Mouse (Mus musculus): Measurements from ENCODE around the gene Ogg1. TPM values are rescaled to one million over a fixed set of nuclear protein-coding genes. Genes with fewer than 3 reads are reported as not detected.

Ogg1 gene
- polyA plus RNA-seq, 1 experiment from 2014 or later: 13.8 TPM

DNA sequence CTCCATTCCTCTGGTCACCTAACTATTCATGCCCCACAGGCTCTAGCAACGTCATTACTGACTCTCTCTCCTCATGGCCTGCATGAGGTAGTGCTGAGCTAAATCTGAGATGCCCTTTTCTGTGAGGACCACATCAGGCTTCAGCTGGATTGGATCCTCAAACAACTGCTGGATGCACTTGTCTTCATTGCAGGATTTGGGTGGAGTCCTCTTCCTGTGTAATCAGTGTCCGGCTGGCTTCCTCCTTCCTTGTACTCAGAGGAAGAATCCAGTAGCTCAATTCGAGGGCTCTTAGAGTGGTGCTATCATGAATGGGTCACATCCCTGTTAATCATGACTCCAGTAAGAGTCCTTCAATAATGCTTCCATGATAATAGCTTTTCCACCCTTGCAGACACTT, 26.9 kb downstream of the Ogg1 start:
- no peaks in the 10 kb centered on the region for H3K27me3 ChIP-seq (ENCODE audit: control insufficient read depth, insufficient read depth, low read length)
- no peak overlapping the region for H3K4me3 ChIP-seq (ENCODE audit: low read depth, low read length)
- H3K36me3 ChIP-seq (ENCODE audit: control insufficient read depth, insufficient read depth, low read length): no peaks in the 10 kb centered on the region
- H3K9me3 ChIP-seq (ENCODE audit: control insufficient read depth, low read length): no peaks in the 10 kb centered on the region
- DNase-seq (ENCODE audit: low spot score, missing footprints) (no peak), ATAC-seq (ENCODE audit: low FRiP score) (no peak)
- H3K27ac ChIP-seq (ENCODE audit: low read depth, low read length): no peak overlapping the region
- H3K4me1 ChIP-seq (ENCODE audit: control insufficient read depth, insufficient read depth, low read length): no peaks in the 10 kb centered on the region
- no peak overlapping the region for H3K9ac ChIP-seq (ENCODE audit: low read length)
- 77% methylated on average over 3 of the region's 3 CpGs for WGBS
- H3K4me2 ChIP-seq: no peak overlapping the region

DNA sequence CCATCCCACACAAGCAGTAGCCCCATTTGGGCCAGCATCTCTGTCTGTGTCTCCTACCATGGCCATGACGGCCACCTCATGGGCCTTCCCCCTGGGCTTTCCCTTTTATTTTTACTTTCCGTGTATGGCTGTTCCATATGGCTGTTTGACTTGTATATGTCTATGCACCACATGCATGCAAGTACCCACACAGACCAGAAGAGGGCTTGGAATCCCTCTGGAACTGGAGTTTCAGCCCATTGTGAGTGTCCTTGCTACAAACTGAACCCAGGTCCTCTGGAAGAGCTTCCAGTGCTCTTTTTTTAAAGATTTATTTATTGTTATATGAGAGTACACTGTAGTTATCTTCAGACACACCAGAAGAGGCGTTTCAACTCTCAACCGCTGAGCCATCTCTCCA, 34.7 kb downstream of the Ogg1 start:
- DNase-seq (ENCODE audit: low spot score, missing footprints) (no peak), ATAC-seq (ENCODE audit: low FRiP score) (no peak)
- no peak overlapping the region for H3K4me3 ChIP-seq (ENCODE audit: low read depth, low read length)
- H3K9me3 ChIP-seq (ENCODE audit: control insufficient read depth, low read length): no peaks in the 10 kb centered on the region
- no peak overlapping the region for H3K9ac ChIP-seq (ENCODE audit: low read length)
- no peaks in the 10 kb centered on the region for H3K27me3 ChIP-seq (ENCODE audit: control insufficient read depth, insufficient read depth, low read length)
- whole genome bisulfite sequencing: 75% methylated on average over 4 of the region's 4 CpGs
- H3K27ac ChIP-seq (ENCODE audit: low read depth, low read length): no peak overlapping the region
- H3K4me1 ChIP-seq (ENCODE audit: control insufficient read depth, insufficient read depth, low read length): no peaks in the 10 kb centered on the region
- H3K36me3 ChIP-seq (ENCODE audit: control insufficient read depth, insufficient read depth, low read length): no peaks in the 10 kb centered on the region
- no peak overlapping the region for H3K4me2 ChIP-seq

DNA sequence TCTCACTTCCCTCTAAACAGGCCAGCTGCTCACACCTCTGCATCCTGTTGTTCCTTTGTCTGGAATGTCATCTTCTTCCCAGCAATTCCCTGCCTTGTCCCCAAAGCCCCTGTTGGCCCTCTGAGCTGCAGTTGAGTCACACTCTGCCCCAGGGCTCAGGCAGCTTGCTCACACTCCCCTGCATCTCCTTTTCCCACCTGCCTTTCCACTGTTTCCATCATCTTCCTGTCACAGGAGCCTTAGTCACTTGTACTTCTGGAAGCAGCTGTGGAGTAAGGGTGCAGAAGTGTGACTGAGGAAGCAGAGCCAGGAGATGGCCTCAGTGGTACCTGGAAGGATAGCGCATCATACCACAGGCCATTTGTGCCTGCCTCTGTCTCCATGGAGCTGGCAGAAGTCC, 35.5 kb downstream of the Ogg1 start:
- WGBS: 93% methylated on average over 1 of the region's 1 CpGs
- no peaks in the 10 kb centered on the region for H3K9me3 ChIP-seq (ENCODE audit: control insufficient read depth, low read length)
- H3K4me1 ChIP-seq (ENCODE audit: control insufficient read depth, insufficient read depth, low read length): no peaks in the 10 kb centered on the region
- no peak overlapping the region for H3K27ac ChIP-seq (ENCODE audit: low read depth, low read length)
- no peak overlapping the region for H3K4me2 ChIP-seq
- no peak for ATAC-seq (ENCODE audit: low FRiP score)
- no peaks in the 10 kb centered on the region for H3K36me3 ChIP-seq (ENCODE audit: control insufficient read depth, insufficient read depth, low read length)
- H3K9ac ChIP-seq (ENCODE audit: low read length): no peak overlapping the region; the same call in 1 of the 2 replicates
- no peaks in the 10 kb centered on the region for H3K27me3 ChIP-seq (ENCODE audit: control insufficient read depth, insufficient read depth, low read length)
- no peak for DNase-seq (ENCODE audit: low spot score, missing footprints)
- H3K4me3 ChIP-seq (ENCODE audit: low read depth, low read length): no peak overlapping the region

DNA sequence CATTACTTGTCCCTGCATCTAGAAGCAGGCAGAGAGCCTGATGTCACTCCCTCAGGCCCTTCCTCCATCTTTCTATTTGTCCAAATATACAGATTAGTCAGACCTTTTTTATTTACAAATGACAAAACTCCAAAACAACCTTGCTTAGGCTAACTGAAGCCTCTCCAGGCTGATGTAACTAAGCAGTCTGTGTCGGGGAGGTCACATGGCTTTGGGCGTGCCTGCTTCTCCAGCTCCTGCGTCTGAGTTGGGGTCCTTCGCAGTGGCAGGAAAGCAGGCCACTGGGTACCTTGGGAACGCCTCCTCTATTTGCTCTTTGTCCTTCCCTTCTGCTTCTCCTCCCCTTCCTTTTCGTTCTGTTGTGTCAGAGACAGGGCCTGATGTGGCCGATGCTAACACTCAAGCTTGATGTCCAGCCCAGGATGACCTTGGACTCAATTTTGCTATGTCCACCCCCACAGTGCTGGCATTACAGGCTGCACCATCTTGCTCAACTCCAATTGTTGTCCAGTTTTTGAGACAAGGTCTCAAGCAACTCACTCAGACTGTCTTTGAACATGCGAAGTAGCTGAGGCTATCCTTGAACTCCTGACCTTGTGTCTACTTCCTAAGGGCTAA, 37.9 kb downstream of the Ogg1 start:
- no peak overlapping the region for H3K4me2 ChIP-seq
- no peaks in the 10 kb centered on the region for H3K27me3 ChIP-seq (ENCODE audit: control insufficient read depth, insufficient read depth, low read length)
- no peak overlapping the region for H3K27ac ChIP-seq (ENCODE audit: low read depth, low read length)
- no peak overlapping the region for H3K4me3 ChIP-seq (ENCODE audit: low read depth, low read length)
- ATAC-seq (ENCODE audit: low FRiP score) (no peak), DNase-seq (ENCODE audit: low spot score, missing footprints) (no peak)
- 77% methylated on average over 8 of the region's 8 CpGs for WGBS
- no peak overlapping the region for H3K9ac ChIP-seq (ENCODE audit: low read length)
- H3K36me3 ChIP-seq (ENCODE audit: control insufficient read depth, insufficient read depth, low read length): peaks cover 4% of the 10 kb centered on the region
- H3K4me1 ChIP-seq (ENCODE audit: control insufficient read depth, insufficient read depth, low read length): no peaks in the 10 kb centered on the region
- no peaks in the 10 kb centered on the region for H3K9me3 ChIP-seq (ENCODE audit: control insufficient read depth, low read length)

DNA sequence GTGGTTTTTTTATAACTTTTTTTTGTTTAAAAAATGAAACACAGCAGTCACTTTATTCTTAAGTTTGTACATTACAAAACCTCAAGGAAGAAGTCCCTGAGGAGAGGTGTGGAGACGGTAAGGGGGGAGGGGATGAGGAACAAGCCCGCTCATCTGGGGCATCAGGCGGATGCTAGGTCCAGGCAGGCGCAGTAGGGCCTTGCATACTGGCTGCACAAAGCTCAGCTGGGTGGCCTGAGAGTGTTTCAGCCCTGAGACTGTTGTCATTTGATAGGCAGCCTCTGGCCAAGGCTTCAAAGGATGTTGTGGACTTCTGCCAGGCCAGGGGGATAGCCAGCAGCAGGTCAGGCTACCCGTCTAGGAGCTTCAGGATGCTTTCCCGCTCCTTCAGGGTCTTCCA, 39.9 kb downstream of the Ogg1 start:
- peaks cover 11% of the 10 kb centered on the region for H3K36me3 ChIP-seq (ENCODE audit: control insufficient read depth, insufficient read depth, low read length)
- no peaks in the 10 kb centered on the region for H3K27me3 ChIP-seq (ENCODE audit: control insufficient read depth, insufficient read depth, low read length)
- ATAC-seq (ENCODE audit: low FRiP score): no peak
- no peak overlapping the region for H3K27ac ChIP-seq (ENCODE audit: low read depth, low read length)
- H3K4me1 ChIP-seq (ENCODE audit: control insufficient read depth, insufficient read depth, low read length): no peaks in the 10 kb centered on the region
- no peak for DNase-seq (ENCODE audit: low spot score, missing footprints)
- no peak overlapping the region for H3K4me2 ChIP-seq
- H3K4me3 ChIP-seq (ENCODE audit: low read depth, low read length): no peak overlapping the region
- H3K9ac ChIP-seq (ENCODE audit: low read length): no peak overlapping the region
- 86% methylated on average over 6 of the region's 6 CpGs for WGBS
- H3K9me3 ChIP-seq (ENCODE audit: control insufficient read depth, low read length): no peaks in the 10 kb centered on the region

DNA sequence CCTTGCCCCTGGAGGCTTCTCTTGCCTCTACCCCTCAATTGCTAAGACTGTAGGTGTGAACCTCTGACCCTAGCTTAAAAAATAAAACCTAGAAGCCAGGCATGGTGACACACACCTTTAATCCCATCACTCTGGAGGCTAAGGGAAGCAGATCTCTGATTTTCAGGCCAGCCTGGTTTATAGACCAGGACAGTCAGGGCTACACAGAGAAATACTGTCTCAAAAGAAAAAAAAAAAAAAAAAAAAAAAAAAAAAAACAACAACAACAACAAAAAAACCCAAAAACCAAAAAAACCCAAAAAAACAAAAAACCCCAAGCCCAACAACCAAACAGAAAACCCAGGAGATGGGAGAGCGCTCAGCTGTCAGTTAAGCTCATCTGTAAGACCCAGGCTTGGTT, 40.8 kb downstream of the Ogg1 start:
- Histone ChIP-seq H3K27ac (ENCODE audit: low read depth, low read length) (no peak overlapping the region), H3K4me3 (ENCODE audit: low read depth, low read length) (no peak overlapping the region), H3K36me3 (ENCODE audit: control insufficient read depth, insufficient read depth, low read length) (peaks cover 13% of the 10 kb centered on the region), H3K9me3 (ENCODE audit: control insufficient read depth, low read length) (no peaks in the 10 kb centered on the region), H3K9ac (ENCODE audit: low read length) (no peak overlapping the region), H3K4me2 (no peak overlapping the region), H3K4me1 (ENCODE audit: control insufficient read depth, insufficient read depth, low read length) (no peaks in the 10 kb centered on the region), H3K27me3 (ENCODE audit: control insufficient read depth, insufficient read depth, low read length) (no peaks in the 10 kb centered on the region)
- ATAC-seq (ENCODE audit: low FRiP score) (no peak), DNase-seq (ENCODE audit: low spot score, missing footprints) (no peak)
- WGBS: 100% methylated on average over 1 of the region's 1 CpGs

DNA sequence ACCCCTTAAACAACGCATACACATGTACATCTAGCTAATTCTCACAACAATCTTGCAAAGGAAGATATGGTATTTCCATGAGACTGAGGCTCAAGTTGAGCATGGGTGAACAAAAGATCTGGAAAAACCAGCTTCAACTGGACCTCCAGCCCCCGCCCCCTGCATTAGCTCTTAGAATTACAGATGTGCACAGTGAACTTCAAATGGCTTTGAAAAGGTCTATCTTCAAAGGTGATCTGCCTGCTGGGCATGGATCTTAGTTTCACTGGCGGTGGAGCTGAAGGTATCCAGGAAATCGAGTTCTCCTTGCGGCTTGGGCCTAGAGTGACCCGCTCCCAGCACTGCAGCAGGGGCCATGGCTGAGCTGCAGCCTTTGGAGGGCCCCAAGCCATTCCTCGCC, 41.4 kb downstream of the Ogg1 start:
- peaks cover 13% of the 10 kb centered on the region for H3K36me3 ChIP-seq (ENCODE audit: control insufficient read depth, insufficient read depth, low read length)

DNA sequence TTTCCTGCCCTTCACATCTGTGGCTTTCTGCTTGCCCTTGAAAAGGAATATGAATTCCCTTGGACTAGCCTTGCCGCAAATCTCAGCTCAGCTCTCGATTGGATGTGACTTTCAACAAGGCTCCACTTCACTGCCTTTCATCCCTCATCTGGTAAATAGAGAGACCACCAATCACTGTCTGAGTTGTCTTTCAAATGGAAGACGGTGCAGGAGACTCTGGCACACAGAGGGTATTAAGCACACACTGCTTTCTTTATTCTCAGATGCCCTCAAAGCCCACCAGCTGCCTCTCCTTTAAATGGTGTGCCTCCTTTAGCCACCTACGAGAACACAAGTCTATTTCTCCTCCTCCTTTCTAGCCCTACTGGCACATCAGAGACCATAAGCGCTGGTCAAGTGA, 41.8 kb downstream of the Ogg1 start:
- peaks cover 16% of the 10 kb centered on the region for H3K36me3 ChIP-seq (ENCODE audit: control insufficient read depth, insufficient read depth, low read length)
- WGBS: 86% methylated on average over 5 of the region's 5 CpGs
- no peak for ATAC-seq (ENCODE audit: low FRiP score)
- H3K4me2 ChIP-seq: no peak overlapping the region
- no peak overlapping the region for H3K4me3 ChIP-seq (ENCODE audit: low read depth, low read length)
- H3K27ac ChIP-seq (ENCODE audit: low read depth, low read length): no peak overlapping the region
- DNase-seq (ENCODE audit: low spot score, missing footprints): no peak
- H3K27me3 ChIP-seq (ENCODE audit: control insufficient read depth, insufficient read depth, low read length): no peaks in the 10 kb centered on the region
- no peaks in the 10 kb centered on the region for H3K4me1 ChIP-seq (ENCODE audit: control insufficient read depth, insufficient read depth, low read length)
- no peak overlapping the region for H3K9ac ChIP-seq (ENCODE audit: low read length)
- no peaks in the 10 kb centered on the region for H3K9me3 ChIP-seq (ENCODE audit: control insufficient read depth, low read length)

More for the DNA sequence above, 41.4 kb downstream of the Ogg1 start:
- H3K9ac ChIP-seq (ENCODE audit: low read length): no peak overlapping the region
- no peaks in the 10 kb centered on the region for H3K27me3 ChIP-seq (ENCODE audit: control insufficient read depth, insufficient read depth, low read length)
- no peaks in the 10 kb centered on the region for H3K9me3 ChIP-seq (ENCODE audit: control insufficient read depth, low read length)
- no peak overlapping the region for H3K27ac ChIP-seq (ENCODE audit: low read depth, low read length)
- H3K4me3 ChIP-seq (ENCODE audit: low read depth, low read length): no peak overlapping the region
- no peak for DNase-seq (ENCODE audit: low spot score, missing footprints)
- 87% methylated on average over 7 of the region's 7 CpGs for WGBS
- no peaks in the 10 kb centered on the region for H3K4me1 ChIP-seq (ENCODE audit: control insufficient read depth, insufficient read depth, low read length)
- no peak for ATAC-seq (ENCODE audit: low FRiP score)
- H3K4me2 ChIP-seq: no peak overlapping the region

DNA sequence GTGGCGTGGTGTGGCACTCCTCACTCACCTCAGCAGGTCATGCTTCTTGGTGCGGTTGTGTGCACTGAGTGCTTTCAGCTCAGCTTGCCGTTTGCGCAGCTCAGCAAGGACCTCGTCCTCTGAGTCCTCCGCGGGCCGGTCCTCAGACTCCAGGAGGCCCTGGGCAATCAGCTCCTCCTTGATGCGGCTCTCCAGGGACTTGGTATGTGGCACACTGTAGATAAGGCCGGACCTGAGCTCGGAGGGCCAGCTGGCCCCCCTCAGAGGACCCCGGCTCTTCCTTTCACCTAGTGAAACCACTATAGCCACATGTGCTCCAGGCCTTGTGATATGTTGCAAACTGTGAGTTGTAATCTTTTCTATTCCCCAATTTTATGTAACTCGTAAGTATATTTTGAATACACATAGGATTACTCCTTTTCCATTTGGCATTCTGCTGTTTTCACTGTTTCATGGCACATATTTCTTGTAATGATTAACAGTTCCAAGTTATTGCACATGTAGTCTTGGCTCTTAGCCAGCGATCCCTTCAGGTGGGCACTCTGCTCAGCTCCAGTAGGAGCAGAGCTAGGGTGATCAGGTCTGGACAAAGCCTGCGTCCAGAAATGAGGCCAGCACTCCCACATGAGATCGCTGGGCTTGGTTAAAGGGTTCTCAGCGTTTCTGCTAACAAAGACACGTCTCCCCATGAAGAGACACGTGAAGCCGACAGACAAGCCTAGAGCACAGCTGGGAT, 43.6 kb downstream of the Ogg1 start:
- Histone ChIP-seq H3K27ac (ENCODE audit: low read depth, low read length) (no peak overlapping the region), H3K36me3 (ENCODE audit: control insufficient read depth, insufficient read depth, low read length) (peaks cover 21% of the 10 kb centered on the region), H3K9me3 (ENCODE audit: control insufficient read depth, low read length) (no peaks in the 10 kb centered on the region), H3K9ac (ENCODE audit: low read length) (no peak overlapping the region), H3K4me3 (ENCODE audit: low read depth, low read length) (no peak overlapping the region), H3K4me1 (ENCODE audit: control insufficient read depth, insufficient read depth, low read length) (no peaks in the 10 kb centered on the region), H3K4me2 (no peak overlapping the region), H3K27me3 (ENCODE audit: control insufficient read depth, insufficient read depth, low read length) (no peaks in the 10 kb centered on the region)
- no peak for ATAC-seq (ENCODE audit: low FRiP score)
- WGBS: 91% methylated on average over 20 of the region's 20 CpGs
- DNase-seq (ENCODE audit: low spot score, missing footprints): no peak

All from midbrain, embryonic 11.5 days (tissue).